Mouse (Mus musculus): Measurements from ENCODE around the gene Gpi1. TPM values are rescaled to one million over a fixed set of nuclear protein-coding genes. Genes with fewer than 3 reads are reported as not detected.
"Not testable (repeated sequence)": the region's sequence is repeated elsewhere in the genome, so short reads cannot be mapped to it uniquely, and the experiment has no call there.

Gpi1 gene
- total and polyA plus RNA-seq, 3 experiments, result 270 to 1,355 (median 727) TPM

- no peak overlapping the region for H3K9ac ChIP-seq (ENCODE audit: control insufficient read depth, low read depth, low read length, poor library complexity, severe bottlenecking)
- H3K36me3 ChIP-seq (ENCODE audit: control insufficient read depth in 1 of 2, insufficient read depth in 2 of 2, low read length in 2 of 2), result peaks cover 0 to 12% of the 10 kb centered on the region in 2 experiments; a peak in 3 of 4 replicates
- no peak overlapping the region for H3K4me3 ChIP-seq (ENCODE audit: control insufficient read depth in 1 of 2, insufficient read depth in 1 of 2, low read depth in 2 of 2, low read length in 2 of 2)
- no peaks in the 10 kb centered on the region for H3K9me3 ChIP-seq (replicated peaks; ENCODE audit: insufficient read depth, low read length)
- no peaks in the 10 kb centered on the region for H3K4me1 ChIP-seq (ENCODE audit: control insufficient read depth in 1 of 2, insufficient read depth in 2 of 2, low read length in 2 of 2)
- no peaks in the 10 kb centered on the region for H3K27me3 ChIP-seq (ENCODE audit: control insufficient read depth in 1 of 2, insufficient read depth in 2 of 2, low read length in 2 of 2)
- no peak for DNase-seq (ENCODE audit: low read depth, low spot score)
- TF ChIP-seq MAX (IDR thresholded peaks at IDR 0.05; ENCODE audit: low read length) (no peak), MYC (IDR thresholded peaks at IDR 0.05; ENCODE audit: low read depth, low read length) (no peak), SIN3A (IDR thresholded peaks at IDR 0.05; ENCODE audit: low read length) (no peak), USF2 (IDR thresholded peaks at IDR 0.05; ENCODE audit: borderline replicate concordance in 1 of 2, insufficient read depth in 1 of 2, low read depth in 1 of 2, low read length in 2 of 2) (no peak), MAZ (IDR thresholded peaks at IDR 0.05; ENCODE audit: low read depth, low read length) (no peak), RAD21 (IDR thresholded peaks at IDR 0.05; ENCODE audit: low read depth, low read length) (no peak), MEF2A (IDR thresholded peaks at IDR 0.05; ENCODE audit: extremely low read depth, insufficient replicate concordance, low read depth, low read length, poor library complexity, severe bottlenecking) (no peak), NRF1 (IDR thresholded peaks at IDR 0.05; ENCODE audit: insufficient read depth, low read depth, low read length, poor library complexity, severe bottlenecking) (no peak), HCFC1 (IDR thresholded peaks at IDR 0.05; ENCODE audit: low read depth, low read length) (no peak)
- no peaks in the 10 kb centered on the region for H3K79me2 ChIP-seq (ENCODE audit: control insufficient read depth, insufficient read depth, low read length, poor library complexity)
- H3K27ac ChIP-seq (ENCODE audit: control insufficient read depth, low read depth, low read length), result no peak overlapping the region
Measured at GRCm38 (mm10) chr7:34183356-34183755, 46.8 kb downstream of the Gpi1 start.

- H3K4me1 ChIP-seq (ENCODE audit: control insufficient read depth in 1 of 2, insufficient read depth in 2 of 2, low read length in 2 of 2); H3K79me2 ChIP-seq (ENCODE audit: control insufficient read depth, insufficient read depth, low read length, poor library complexity); H3K4me3 ChIP-seq (ENCODE audit: control insufficient read depth in 1 of 2, insufficient read depth in 1 of 2, low read depth in 2 of 2, low read length in 2 of 2); H3K36me3 ChIP-seq (ENCODE audit: control insufficient read depth in 1 of 2, insufficient read depth in 2 of 2, low read length in 2 of 2); H3K27me3 ChIP-seq (ENCODE audit: control insufficient read depth in 1 of 2, insufficient read depth in 2 of 2, low read length in 2 of 2); H3K9me3 ChIP-seq (replicated peaks; ENCODE audit: insufficient read depth, low read length); H3K27ac ChIP-seq (ENCODE audit: control insufficient read depth, low read depth, low read length); H3K9ac ChIP-seq (ENCODE audit: control insufficient read depth, low read depth, low read length, poor library complexity, severe bottlenecking); DNase-seq (ENCODE audit: low read depth, low spot score): not testable (repeated sequence)
Measured at GRCm38 (mm10) chr7:34176241-34176640, 53.9 kb downstream of the Gpi1 start.

- Histone ChIP-seq H3K27ac (ENCODE audit: control insufficient read depth, low read depth, low read length) (no peak overlapping the region), H3K4me1 (ENCODE audit: control insufficient read depth in 1 of 2, insufficient read depth in 2 of 2, low read length in 2 of 2) (no peaks in the 10 kb centered on the region), H3K9me3 (replicated peaks; ENCODE audit: insufficient read depth, low read length) (no peaks in the 10 kb centered on the region), H3K4me3 (ENCODE audit: control insufficient read depth in 1 of 2, insufficient read depth in 1 of 2, low read depth in 2 of 2, low read length in 2 of 2) (no peak overlapping the region), H3K9ac (ENCODE audit: control insufficient read depth, low read depth, low read length, poor library complexity, severe bottlenecking) (no peak overlapping the region), H3K79me2 (ENCODE audit: control insufficient read depth, insufficient read depth, low read length, poor library complexity) (peaks cover 11% of the 10 kb centered on the region), H3K27me3 (ENCODE audit: control insufficient read depth in 1 of 2, insufficient read depth in 2 of 2, low read length in 2 of 2) (no peaks in the 10 kb centered on the region), H3K36me3 (ENCODE audit: control insufficient read depth in 1 of 2, insufficient read depth in 2 of 2, low read length in 2 of 2) (peaks cover 0 to 2% of the 10 kb centered on the region in 2 experiments; a peak in 1 of 4 replicates)
- TF ChIP-seq EP300 (IDR thresholded peaks at IDR 0.05; ENCODE audit: low read depth in 1 of 2, low read length in 2 of 2) (no peak), KAT2A (conservative IDR thresholded peaks at IDR 0.05; ENCODE audit: low read depth, low read length) (no peak), MEF2A (IDR thresholded peaks at IDR 0.05; ENCODE audit: extremely low read depth, insufficient replicate concordance, low read depth, low read length, poor library complexity, severe bottlenecking) (no peak), USF2 (IDR thresholded peaks at IDR 0.05; ENCODE audit: borderline replicate concordance in 1 of 2, insufficient read depth in 1 of 2, low read depth in 1 of 2, low read length in 2 of 2) (no peak), CTCF (IDR thresholded peaks at IDR 0.05 in 2 of 3, conservative IDR thresholded peaks at IDR 0.05 in 1 of 3; ENCODE audit: control insufficient read depth in 1 of 3, insufficient read depth in 1 of 3, low read depth in 2 of 3, low read length in 3 of 3, poor library complexity in 1 of 3, severe bottlenecking in 1 of 3) (peak in 2 of 3 experiments; percentile 8 to 48; a peak in 2 of 6 replicates), ETS1 (IDR thresholded peaks at IDR 0.05; ENCODE audit: low read depth, low read length) (no peak), ZKSCAN1 (IDR thresholded peaks at IDR 0.05; ENCODE audit: low read depth, low read length) (no peak), GATA1 (IDR thresholded peaks at IDR 0.05; ENCODE audit: low read depth, low read length) (no peak)
- DNase-seq (ENCODE audit: low read depth, low spot score), result peak; percentile 35
Measured at GRCm38 (mm10) chr7:34172251-34172650, 57.9 kb downstream of the Gpi1 start.

All from MEL (cell line).